Mouse (Mus musculus) hindbrain, embryonic 10.5 days (tissue): ENCODE data around the gene Gm21721. TPM values are rescaled to one million over a fixed set of nuclear protein-coding genes. Genes with fewer than 3 reads are reported as not detected.
"Not testable (repeated sequence)": the region's sequence is repeated elsewhere in the genome, so short reads cannot be mapped to it uniquely, and the experiment has no call there.

ENCODE experiments used
- DNase-seq: peaks from one replicate; pipeline ENCODE4 v3.0.0-alpha.2; 2017; ENCODE audit warnings: low spot score
- H3K27ac ChIP-seq: fragments of 300-500 bp; sonication (generic); 2 replicates; pipeline ENCODE4 v1.5.1; 2016; ENCODE audit warnings: mild to moderate bottlenecking, moderate library complexity
- H3K27me3 ChIP-seq: fragments of 300-500 bp; sonication (generic); 2 replicates; pipeline ENCODE4 v1.6.1; 2016; ENCODE audit warnings: mild to moderate bottlenecking; ENCODE audit not compliant: poor library complexity, insufficient read depth, severe bottlenecking
- H3K36me3 ChIP-seq: fragments of 300-500 bp; sonication (generic); 2 replicates; pipeline ENCODE4 v1.6.1; 2016; ENCODE audit warnings: mild to moderate bottlenecking, moderate library complexity
- H3K4me1 ChIP-seq: fragments of 300-500 bp; sonication (generic); replicated peaks from 2 replicates; pipeline ENCODE4 v1.6.1; 2016; ENCODE audit warnings: mild to moderate bottlenecking
- H3K4me3 ChIP-seq: fragments of 300-500 bp; sonication (generic); 2 replicates; pipeline ENCODE4 v1.5.1; 2016; ENCODE audit warnings: mild to moderate bottlenecking, moderate library complexity
- H3K9me3 ChIP-seq: fragments of 300-500 bp; sonication (generic); 2 replicates; pipeline ENCODE4 v1.6.1; 2016; ENCODE audit warnings: mild to moderate bottlenecking, moderate library complexity
- WGBS: fragments of 180-500 bp; shearing (Covaris S2); methylation state at CpG from one replicate; pipeline ENCODE4 v1.1.7; 2016; 5-methylcytosine and 5-hydroxymethylcytosine counted together
- polyA plus RNA-seq: library from polyadenylated mRNA; unstranded; fragments of >200 nt; fragmentation: Nextera tagmentation; extraction: Ambion mirVana; gene quantifications from 2 replicates; pipeline ENCODE4 v1.2.1, GENCODE M21; 2016

The Gm21721 gene
- polyA plus RNA-seq, result not detected in 2 replicates

- not testable (repeated sequence) for H3K27me3 ChIP-seq, H3K27ac ChIP-seq, H3K9me3 ChIP-seq, H3K4me3 ChIP-seq, H3K36me3 ChIP-seq, DNase-seq, H3K4me1 ChIP-seq
- no CpG with 5 or more reads among the region's 2 CpGs for WGBS
Measured at GRCm38 (mm10) chrY:9202090-9202489, at the start of gene Gm21721. Gm21721 (minus strand) TSS chrY:9202190.

Other genes with a start within 250 kb of the Gm21721 start
- gene Gm21292, start 68.3 kb downstream of the Gm21721 start, polyA plus RNA-seq, result not detected in 2 replicates
- not detected in 2 replicates for gene Gm21812, start 145.0 kb upstream of the Gm21721 start, polyA plus RNA-seq
- gene Gm21874, start 214.0 kb upstream of the Gm21721 start, polyA plus RNA-seq, result not detected in 2 replicates